Comparison of ENCODE assay signal across 26 mouse cellular contexts in the genomic region with DNA sequence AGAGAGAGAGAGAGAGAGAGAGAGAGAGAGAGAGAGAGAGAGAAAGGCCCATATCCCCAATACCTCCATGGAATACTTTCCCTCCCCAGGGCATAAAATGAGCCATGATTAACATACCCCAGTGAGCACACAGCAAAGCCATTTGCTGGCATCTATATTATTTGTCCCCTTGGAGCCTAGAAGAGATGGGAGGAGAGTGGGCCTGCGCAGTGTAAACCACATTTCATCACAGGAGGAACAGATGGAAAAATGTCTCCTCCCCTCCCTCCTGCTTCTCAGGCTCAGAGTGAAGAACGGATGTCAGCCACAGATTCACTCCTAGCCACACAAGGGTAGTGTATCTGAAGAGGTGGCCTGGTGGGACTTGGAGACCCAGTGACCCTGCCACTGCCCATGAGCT. TPM values are rescaled to one million over a fixed set of nuclear protein-coding genes. Genes with fewer than 3 reads are reported as not detected.
DNase-seq lines count a peak whose midpoint lies in the region; ATAC-seq and TF ChIP-seq lines count a peak whose summit lies in the region.
"Had no signal": no experiment of that assay in that cellular context is flagged by ENCODE, and none has a peak within 500 bp of the region (broad histone marks: within the 10 kb centered on the region; RNA-seq: fewer than 3 reads in every experiment).

No protein-coding gene starts in this region.

- no peak for TF ChIP-seq CTCF in hindbrain, postnatal 0 days (IDR thresholded peaks at IDR 0.05; ENCODE audit: low read depth)

- no peak overlapping the region; the same call in 1 of the 2 replicates for H3K27ac ChIP-seq in forebrain, embryonic 13.5 days
- H3K27ac ChIP-seq in forebrain, embryonic 11.5 days (ENCODE audit: low read depth, low read length): no peak overlapping the region
- no peak overlapping the region for H3K27ac ChIP-seq in hindbrain, postnatal 0 days
- no peak overlapping the region; the same call in 1 of the 2 replicates for H3K27ac ChIP-seq in hindbrain, embryonic 13.5 days
- H3K27ac ChIP-seq in forebrain, embryonic 16.5 days (ENCODE audit: low read length): peak overlapping the region; percentile 61; the same call in 1 of the 2 replicates
- H3K27ac ChIP-seq: embryonic facial prominence, embryonic 13.5 days; heart, embryonic 15.5 days; limb, embryonic 13.5 days; liver, embryonic 12.5 days; midbrain, embryonic 10.5 days had no signal

- no peak overlapping the region for H3K4me3 ChIP-seq in forebrain, embryonic 13.5 days
- no peak overlapping the region for H3K4me3 ChIP-seq in forebrain, embryonic 11.5 days (ENCODE audit: low read depth, low read length)
- H3K4me3 ChIP-seq in hindbrain, postnatal 0 days (ENCODE audit: low read length): no peak overlapping the region
- H3K4me3 ChIP-seq in hindbrain, embryonic 13.5 days: no peak overlapping the region
- no peak overlapping the region for H3K4me3 ChIP-seq in forebrain, embryonic 16.5 days (replicated peaks; ENCODE audit: low read length)
- H3K4me3 ChIP-seq: embryonic facial prominence, embryonic 13.5 days; erythroblast, embryonic 14.5 days; heart, embryonic 15.5 days; limb, embryonic 13.5 days; liver, embryonic 12.5 days; midbrain, embryonic 10.5 days had no signal

- DNase-seq in forebrain, embryonic 11.5 days (ENCODE audit: low spot score): no peak
- peak; percentile 16 for DNase-seq in hindbrain, postnatal 0 days (ENCODE audit: low spot score)
- DNase-seq in brain, adult 2 months (ENCODE audit: low read depth, low spot score): peak; percentile 61
- no peak for DNase-seq in urinary bladder, adult 18-20 months (ENCODE audit: low spot score in 2 of 2)
- DNase-seq: adrenal gland, postnatal 36 days; B cell, adult 2 months; cerebellum, adult 18-20 months; embryo, embryonic 11 days; heart, postnatal 36 days; kidney, adult 8-10 months; kidney, postnatal 10 days; lung, adult 18-20 months; lung, postnatal 10 days; retina, postnatal 1 day; thymus, postnatal 25 days had no signal

- WGBS in forebrain, embryonic 13.5 days: 76% methylated on average over 2 of the region's 2 CpGs
- WGBS in forebrain, embryonic 11.5 days: 74% methylated on average over 2 of the region's 2 CpGs
- WGBS in hindbrain, postnatal 0 days: 64% methylated on average over 2 of the region's 2 CpGs
- WGBS in hindbrain, embryonic 13.5 days: 73% methylated on average over 2 of the region's 2 CpGs
- 64% methylated on average over 2 of the region's 2 CpGs for WGBS in forebrain, embryonic 16.5 days

- H3K4me1 ChIP-seq in forebrain, embryonic 13.5 days: no peaks in the 10 kb centered on the region
- no peaks in the 10 kb centered on the region for H3K4me1 ChIP-seq in forebrain, embryonic 11.5 days (replicated peaks; ENCODE audit: control insufficient read depth, insufficient read depth, low read length)
- H3K4me1 ChIP-seq in hindbrain, postnatal 0 days (ENCODE audit: insufficient read depth, low read length): no peaks in the 10 kb centered on the region
- no peaks in the 10 kb centered on the region for H3K4me1 ChIP-seq in hindbrain, embryonic 13.5 days (replicated peaks)
- no peaks in the 10 kb centered on the region for H3K4me1 ChIP-seq in forebrain, embryonic 16.5 days (replicated peaks; ENCODE audit: control insufficient read depth, insufficient read depth, low read length)
- H3K4me1 ChIP-seq: embryonic facial prominence, embryonic 13.5 days; heart, embryonic 15.5 days; limb, embryonic 13.5 days; liver, embryonic 12.5 days; midbrain, embryonic 10.5 days had no signal

- H3K9me3 ChIP-seq in forebrain, embryonic 13.5 days (replicated peaks): no peaks in the 10 kb centered on the region
- H3K9me3 ChIP-seq in forebrain, embryonic 11.5 days (ENCODE audit: control insufficient read depth, low read length): no peaks in the 10 kb centered on the region
- H3K9me3 ChIP-seq in hindbrain, postnatal 0 days (ENCODE audit: low read length): no peaks in the 10 kb centered on the region
- H3K9me3 ChIP-seq in hindbrain, embryonic 13.5 days: no peaks in the 10 kb centered on the region
- H3K9me3 ChIP-seq in forebrain, embryonic 16.5 days (ENCODE audit: control insufficient read depth, low read length): no peaks in the 10 kb centered on the region
- H3K9me3 ChIP-seq: embryonic facial prominence, embryonic 13.5 days; G1E; heart, embryonic 15.5 days; limb, embryonic 13.5 days; liver, embryonic 12.5 days; midbrain, embryonic 10.5 days had no signal

- no peak overlapping the region for H3K4me2 ChIP-seq in forebrain, embryonic 13.5 days
- H3K4me2 ChIP-seq in forebrain, embryonic 11.5 days (ENCODE audit: low read depth, low read length, severe bottlenecking): no peak overlapping the region
- no peak overlapping the region for H3K4me2 ChIP-seq in hindbrain, postnatal 0 days (ENCODE audit: low read depth, low read length)
- no peak overlapping the region for H3K4me2 ChIP-seq in hindbrain, embryonic 13.5 days
- no peak overlapping the region for H3K4me2 ChIP-seq in forebrain, embryonic 16.5 days (ENCODE audit: low read length)
- H3K4me2 ChIP-seq: embryonic facial prominence, embryonic 13.5 days; heart, embryonic 15.5 days; limb, embryonic 13.5 days; liver, embryonic 12.5 days had no signal

- no peak overlapping the region for H3K9ac ChIP-seq in forebrain, embryonic 13.5 days
- H3K9ac ChIP-seq in forebrain, embryonic 11.5 days (ENCODE audit: low read length): no peak overlapping the region
- H3K9ac ChIP-seq in hindbrain, postnatal 0 days (replicated peaks; ENCODE audit: low read length): no peak overlapping the region
- H3K9ac ChIP-seq in hindbrain, embryonic 13.5 days: no peak overlapping the region
- no peak overlapping the region for H3K9ac ChIP-seq in forebrain, embryonic 16.5 days (replicated peaks; ENCODE audit: low read depth, low read length)
- H3K9ac ChIP-seq: embryonic facial prominence, embryonic 13.5 days; heart, embryonic 15.5 days; limb, embryonic 13.5 days; liver, embryonic 12.5 days had no signal

- ATAC-seq in forebrain, embryonic 13.5 days: peak; percentile 65; the same call in 1 of the 2 replicates
- no peak for ATAC-seq in forebrain, embryonic 11.5 days (replicated peaks; ENCODE audit: low FRiP score)
- 0 out of 2 replicates have a peak, but pooled peaks have one; percentile 43 for ATAC-seq in hindbrain, postnatal 0 days
- no peak for ATAC-seq in hindbrain, embryonic 13.5 days (ENCODE audit: low FRiP score)
- peak; percentile 79 for ATAC-seq in forebrain, embryonic 16.5 days
- ATAC-seq: liver, embryonic 12.5 days; Patski had no signal

- no peaks in the 10 kb centered on the region for H3K36me3 ChIP-seq in forebrain, embryonic 13.5 days (ENCODE audit: poor library complexity, severe bottlenecking)
- no peaks in the 10 kb centered on the region for H3K36me3 ChIP-seq in forebrain, embryonic 11.5 days (ENCODE audit: control insufficient read depth, insufficient read depth, low read length)
- no peaks in the 10 kb centered on the region for H3K36me3 ChIP-seq in hindbrain, postnatal 0 days (ENCODE audit: insufficient read depth, low read length)
- no peaks in the 10 kb centered on the region for H3K36me3 ChIP-seq in hindbrain, embryonic 13.5 days
- H3K36me3 ChIP-seq in forebrain, embryonic 16.5 days (ENCODE audit: control insufficient read depth, insufficient read depth): no peaks in the 10 kb centered on the region
- H3K36me3 ChIP-seq: embryonic facial prominence, embryonic 13.5 days; G1E; heart, embryonic 15.5 days; limb, embryonic 13.5 days; liver, embryonic 12.5 days; midbrain, embryonic 10.5 days had no signal

- H3K27me3 ChIP-seq in forebrain, embryonic 13.5 days: peaks cover 2% of the 10 kb centered on the region
- no peaks in the 10 kb centered on the region for H3K27me3 ChIP-seq in forebrain, embryonic 11.5 days (ENCODE audit: control insufficient read depth, insufficient read depth, low read length)
- H3K27me3 ChIP-seq in hindbrain, postnatal 0 days (ENCODE audit: insufficient read depth, low read length): no peaks in the 10 kb centered on the region
- H3K27me3 ChIP-seq in hindbrain, embryonic 13.5 days: peaks cover 13% of the 10 kb centered on the region
- H3K27me3 ChIP-seq in forebrain, embryonic 16.5 days (replicated peaks; ENCODE audit: control insufficient read depth, insufficient read depth, low read length): no peaks in the 10 kb centered on the region

RNA-seq across cellular contexts. Expression of a gene that starts 11.5 kb away (rescaled TPM):
- polyA plus RNA-seq in forebrain, embryonic 13.5 days (2015; fragmentation: Nextera tagmentation; extraction: Ambion mirVana): 32.8 and 38.5 TPM in 2 replicates
- polyA plus RNA-seq in forebrain, embryonic 11.5 days (2014; fragmentation: Nextera tagmentation; extraction: Ambion mirVana): 24.5 and 27.8 TPM in 2 replicates
- 393 and 469 TPM in 2 replicates for total RNA-seq in hindbrain, postnatal 0 days (2014; rRNA removed)
- polyA plus RNA-seq in hindbrain, postnatal 0 days (2015; fragmentation: Nextera tagmentation; extraction: Ambion mirVana): 54.2 and 54.6 TPM in 2 replicates
- polyA plus RNA-seq in hindbrain, embryonic 13.5 days (2015; fragmentation: Nextera tagmentation; extraction: Ambion mirVana): 47.9 and 49.3 TPM in 2 replicates
- 57.4 and 60.4 TPM in 2 replicates for polyA plus RNA-seq in forebrain, embryonic 16.5 days (2015; fragmentation: Nextera tagmentation; extraction: Ambion mirVana)

Comparison
In these comparisons a context has a peak if more than half of its experiments do, and no peak if none do; other contexts are left out.
1. ATAC-seq: peak in forebrain, embryonic 13.5 days (single experiment), hindbrain, postnatal 0 days (single experiment) and forebrain, embryonic 16.5 days (single experiment); none in forebrain, embryonic 11.5 days (single experiment) and hindbrain, embryonic 13.5 days (single experiment).
2. DNase-seq: peak in hindbrain, postnatal 0 days (single experiment) and brain, adult 2 months (single experiment); none in forebrain, embryonic 11.5 days (single experiment) and urinary bladder, adult 18-20 months (0 of 2).